Mouse (Mus musculus) kidney, adult 2 months (tissue): ENCODE data around the gene Dennd2d.

ENCODE experiments used
- CTCF ChIP-seq: fragments of 200-500 bp; conservative IDR thresholded peaks from 2 replicates; pipeline ENCODE4 v1.5.1; 2011; ENCODE audit warnings: low read depth, mild to moderate bottlenecking, control low read depth, low read length, moderate library complexity, mixed read lengths; ENCODE audit not compliant: insufficient read depth, insufficient read length
- POLR2A ChIP-seq: fragments of 200-500 bp; IDR thresholded peaks from one replicate; pipeline ENCODE4 v1.6.1; 2011; ENCODE audit warnings: low read depth, low read length, control low read depth

DNA sequence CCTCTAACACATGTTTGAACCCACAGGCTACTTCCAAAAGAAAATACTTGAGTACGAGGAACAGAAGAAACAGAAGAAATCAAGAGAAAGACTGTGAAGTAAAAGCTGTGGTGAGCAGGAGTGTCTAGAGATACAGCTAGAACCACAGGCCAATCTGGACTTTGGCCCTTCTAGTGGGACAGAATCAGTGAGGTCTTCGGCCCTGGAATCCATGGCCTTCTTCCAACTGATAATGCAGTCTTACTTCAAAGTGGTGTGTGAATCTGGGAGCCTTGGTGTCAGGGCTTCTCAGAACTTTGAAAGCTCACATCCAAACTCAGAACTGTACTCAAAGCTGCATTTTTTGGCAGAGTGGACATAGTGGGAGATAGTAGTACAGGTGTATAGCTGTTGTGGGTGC lies 18.3 kb downstream of the Dennd2d start:
- no peak for TF ChIP-seq CTCF
- no peak for TF ChIP-seq POLR2A
